Mouse (Mus musculus) midbrain, embryonic 14.5 days (tissue): ENCODE measurements at regions not wholly inside any gene's neighbourhood (a gene's known extent, or its start where the extent isn't known, plus 50 kb on each side); places are given as distances from the start of the nearest gene placed in this dataset.
"Not testable (repeated sequence)": the region's sequence is repeated elsewhere in the genome, so short reads cannot be mapped to it uniquely, and the experiment has no call there.

Source experiments
- ATAC-seq: fragments of 200-750 bp; cut with Nextera tagmentation; 2 replicates; pipeline ENCODE4 v1.8.0; 2017; ENCODE audit warnings: moderate number of reproducible peaks, moderate library complexity; ENCODE audit not compliant: low FRiP score, low TSS enrichment
- DNase-seq: peaks from one replicate; pipeline ENCODE4 v3.0.0-alpha.2; 2015
- H3K27ac ChIP-seq: fragments of 300-500 bp; sonication (generic); replicated peaks from 2 replicates; pipeline ENCODE4 v1.5.1; 2014; ENCODE audit warnings: mild to moderate bottlenecking, low read depth, low read length, moderate library complexity
- H3K27me3 ChIP-seq: fragments of 300-500 bp; sonication (generic); 2 replicates; pipeline ENCODE4 v1.6.1; 2014; ENCODE audit warnings: low read length, control low read depth, mixed read lengths; ENCODE audit not compliant: control insufficient read depth, insufficient read depth
- H3K36me3 ChIP-seq: fragments of 300-500 bp; sonication (generic); 2 replicates; pipeline ENCODE4 v1.6.1; 2014; ENCODE audit warnings: low read length, control low read depth; ENCODE audit not compliant: control insufficient read depth, insufficient read depth
- H3K4me1 ChIP-seq: fragments of 300-500 bp; sonication (generic); 2 replicates; pipeline ENCODE4 v1.6.1; 2014; ENCODE audit warnings: mild to moderate bottlenecking, antibody characterized with exemption, low read length, control low read depth; ENCODE audit not compliant: control insufficient read depth, insufficient read depth
- H3K4me2 ChIP-seq: fragments of 300-500 bp; sonication (generic); 2 replicates; pipeline ENCODE4 v1.6.1; 2014; ENCODE audit warnings: mild to moderate bottlenecking, low read length, moderate library complexity
- H3K4me3 ChIP-seq: fragments of 300-500 bp; sonication (generic); replicated peaks from 2 replicates; pipeline ENCODE4 v1.5.1; 2014; ENCODE audit warnings: low read depth, low read length
- H3K9ac ChIP-seq: fragments of 300-500 bp; sonication (generic); replicated peaks from 2 replicates; pipeline ENCODE4 v1.6.1; 2014; ENCODE audit warnings: mild to moderate bottlenecking, low read length, moderate library complexity
- H3K9me3 ChIP-seq: fragments of 300-500 bp; sonication (generic); 2 replicates; pipeline ENCODE4 v1.6.1; 2016; ENCODE audit warnings: low read length, control low read depth, mixed read lengths; ENCODE audit not compliant: control insufficient read depth
- WGBS: fragments of 180-500 bp; shearing (Covaris S2); extraction: QIAGEN DNeasy Blood & Tissue Kit; methylation state at CpG from one replicate; pipeline ENCODE4 v1.1.7; 2014; 5-methylcytosine and 5-hydroxymethylcytosine counted together

DNA sequence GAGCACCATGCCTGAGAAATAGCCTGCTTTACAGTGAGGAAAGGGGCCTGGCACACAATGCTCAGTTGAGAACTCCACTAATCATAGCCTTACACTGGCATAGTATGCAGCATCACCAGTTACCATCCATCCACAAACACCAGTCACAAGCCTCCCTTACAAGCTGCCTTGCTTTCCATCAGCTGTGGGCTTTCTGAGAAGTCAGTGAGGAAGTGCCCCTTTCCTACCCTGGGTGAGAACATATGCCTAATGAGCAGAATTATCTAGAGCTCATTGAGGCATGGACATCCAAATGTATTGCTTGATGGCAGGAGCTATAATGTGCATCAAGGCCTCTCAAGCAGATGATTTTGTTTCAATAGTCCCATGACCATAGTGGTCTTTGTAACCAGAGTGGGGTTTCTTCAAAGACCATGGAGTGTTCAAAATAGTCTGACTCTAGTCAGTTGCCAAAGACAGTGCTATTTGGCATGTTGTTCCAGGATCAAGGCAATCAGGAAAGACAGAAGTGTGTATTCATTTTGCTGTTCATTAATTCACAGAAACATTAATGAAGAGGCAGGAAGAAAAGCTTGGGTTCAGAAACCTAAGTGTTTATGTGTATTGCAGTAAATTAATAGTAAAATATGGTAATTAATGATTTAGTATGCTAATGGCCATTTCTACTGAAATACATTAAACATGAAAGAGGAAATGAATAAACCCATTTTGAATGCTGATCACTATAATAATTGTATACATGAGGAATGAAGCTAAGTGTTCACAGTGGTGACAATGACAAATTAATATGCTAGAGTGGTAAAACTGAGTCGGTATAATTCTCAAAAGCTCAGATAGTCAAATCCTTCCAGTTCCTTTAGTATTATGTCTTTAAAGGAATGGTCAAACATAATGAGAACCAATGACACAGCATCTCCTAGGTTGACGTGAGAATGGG, 184.2 kb upstream of the Ugt8a start:
- H3K4me3 ChIP-seq = no peak overlapping the region
- 85% methylated on average over 2 of the region's 2 CpGs for WGBS
- no peaks in the 10 kb centered on the region for H3K4me1 ChIP-seq
- H3K36me3 ChIP-seq = no peaks in the 10 kb centered on the region
- H3K4me2 ChIP-seq = no peak overlapping the region
- no peak overlapping the region for H3K9ac ChIP-seq
- ATAC-seq = no peak
- no peak overlapping the region for H3K27ac ChIP-seq
- no peaks in the 10 kb centered on the region for H3K9me3 ChIP-seq
- no peak for DNase-seq
- H3K27me3 ChIP-seq = no peaks in the 10 kb centered on the region

DNA sequence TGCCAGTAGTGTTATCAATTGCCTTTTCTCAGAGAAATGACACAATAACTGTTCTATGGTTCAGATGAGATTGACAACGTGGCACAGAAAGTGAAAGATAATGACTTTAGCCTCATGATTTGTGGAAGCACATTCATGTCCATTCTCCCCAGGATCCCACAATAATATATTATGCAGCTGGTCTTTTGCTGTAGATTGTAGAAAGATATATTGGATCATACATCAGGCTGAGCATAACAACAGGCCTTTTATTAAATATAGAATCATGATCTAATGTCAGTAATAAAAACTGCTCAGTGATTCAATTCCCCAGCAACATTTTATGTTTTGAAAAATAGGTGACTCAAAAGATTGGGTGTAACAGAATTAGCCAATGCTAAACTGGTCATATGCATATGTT, 196.9 kb upstream of the Arsj start:
- ATAC-seq = no peak
- no peaks in the 10 kb centered on the region for H3K36me3 ChIP-seq
- 76% methylated on average over 1 of the region's 1 CpGs for WGBS

DNA sequence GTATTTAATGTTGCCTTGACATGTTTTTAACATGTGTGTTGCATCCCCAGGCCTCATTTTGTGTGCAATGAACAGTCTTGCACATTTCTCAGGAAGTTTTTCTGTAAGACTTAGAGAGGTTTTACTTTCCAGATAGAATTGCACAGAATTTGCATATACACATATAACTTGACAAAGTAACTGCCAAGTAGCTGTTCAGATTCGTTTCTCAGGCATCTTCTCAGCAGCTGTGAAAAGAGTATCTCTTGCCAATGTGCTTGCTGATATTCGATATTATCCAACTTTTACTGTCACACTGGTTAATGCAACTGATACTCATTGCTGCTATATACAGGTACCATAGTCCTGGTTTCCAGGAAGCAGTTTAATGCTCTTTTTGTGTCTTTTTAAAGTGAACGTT, 154.5 kb upstream of the Arsj start:
- Histone ChIP-seq H3K4me3 (no peak overlapping the region), H3K9me3 (no peaks in the 10 kb centered on the region), H3K27me3 (no peaks in the 10 kb centered on the region), H3K4me1 (no peaks in the 10 kb centered on the region), H3K9ac (no peak overlapping the region), H3K27ac (no peak overlapping the region), H3K4me2 (no peak overlapping the region), H3K36me3 (no peaks in the 10 kb centered on the region)
- 81% methylated on average over 3 of the region's 3 CpGs for WGBS
- no peak for DNase-seq
- ATAC-seq = no peak

More for the DNA sequence above, 196.9 kb upstream of the Arsj start:
- no peaks in the 10 kb centered on the region for H3K4me1 ChIP-seq
- DNase-seq = no peak
- no peak overlapping the region for H3K4me2 ChIP-seq
- H3K4me3 ChIP-seq = no peak overlapping the region
- no peak overlapping the region for H3K9ac ChIP-seq
- H3K9me3 ChIP-seq = no peaks in the 10 kb centered on the region
- no peak overlapping the region for H3K27ac ChIP-seq
- H3K27me3 ChIP-seq = no peaks in the 10 kb centered on the region

DNA sequence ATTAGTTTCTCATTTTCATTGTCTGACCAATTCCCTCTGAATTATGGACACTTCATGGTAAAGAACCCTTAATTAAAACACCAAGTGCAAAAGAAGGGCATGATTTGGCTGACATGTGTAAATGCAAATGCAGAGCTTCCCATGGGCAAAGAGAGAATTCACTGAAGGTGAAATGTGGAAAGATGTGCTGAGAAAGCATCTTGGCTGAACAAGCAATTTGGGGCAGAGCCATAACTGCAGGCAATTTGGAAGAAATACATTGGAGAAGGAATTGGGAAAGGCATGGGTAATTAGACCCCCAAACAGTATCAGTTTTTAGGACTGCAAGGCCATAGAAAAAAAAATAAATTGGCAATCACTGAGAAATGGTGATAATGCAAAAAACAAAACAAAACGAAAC, 153.3 kb upstream of the Arsj start:
- ATAC-seq (no peak), DNase-seq (peak; percentile 30)
- no peak overlapping the region for H3K4me3 ChIP-seq
- H3K27me3 ChIP-seq = no peaks in the 10 kb centered on the region
- H3K9me3 ChIP-seq = no peaks in the 10 kb centered on the region
- no peak overlapping the region for H3K4me2 ChIP-seq
- no peak overlapping the region for H3K27ac ChIP-seq
- no peaks in the 10 kb centered on the region for H3K4me1 ChIP-seq
- H3K36me3 ChIP-seq = no peaks in the 10 kb centered on the region
- WGBS = 69% methylated on average over 1 of the region's 1 CpGs
- H3K9ac ChIP-seq = no peak overlapping the region

DNA sequence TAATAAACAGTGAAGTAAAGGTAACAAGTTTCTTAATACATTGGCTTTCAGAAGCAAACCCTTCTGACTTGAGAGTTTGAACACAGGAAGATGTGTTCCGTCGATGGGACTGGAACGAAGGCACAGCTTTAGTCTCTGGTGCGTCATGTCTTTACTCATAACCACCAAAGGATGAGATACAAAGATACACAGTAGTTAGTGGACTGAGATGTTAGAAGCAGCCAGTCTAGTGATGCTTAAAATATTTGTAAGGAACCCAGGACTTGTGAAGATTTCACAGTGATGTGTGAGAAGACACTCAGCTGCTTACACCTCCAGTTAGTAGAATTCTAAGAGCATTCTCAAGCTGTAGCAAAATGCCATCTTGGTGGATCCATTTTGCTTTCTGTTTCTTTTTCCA, 135.9 kb upstream of the Arsj start:
- no peak for ATAC-seq
- Histone ChIP-seq H3K27ac (no peak overlapping the region), H3K9ac (no peak overlapping the region), H3K4me2 (no peak overlapping the region), H3K4me3 (no peak overlapping the region), H3K9me3 (no peaks in the 10 kb centered on the region), H3K36me3 (no peaks in the 10 kb centered on the region), H3K4me1 (no peaks in the 10 kb centered on the region), H3K27me3 (no peaks in the 10 kb centered on the region)
- 97% methylated on average over 4 of the region's 4 CpGs for WGBS
- DNase-seq = no peak

DNA sequence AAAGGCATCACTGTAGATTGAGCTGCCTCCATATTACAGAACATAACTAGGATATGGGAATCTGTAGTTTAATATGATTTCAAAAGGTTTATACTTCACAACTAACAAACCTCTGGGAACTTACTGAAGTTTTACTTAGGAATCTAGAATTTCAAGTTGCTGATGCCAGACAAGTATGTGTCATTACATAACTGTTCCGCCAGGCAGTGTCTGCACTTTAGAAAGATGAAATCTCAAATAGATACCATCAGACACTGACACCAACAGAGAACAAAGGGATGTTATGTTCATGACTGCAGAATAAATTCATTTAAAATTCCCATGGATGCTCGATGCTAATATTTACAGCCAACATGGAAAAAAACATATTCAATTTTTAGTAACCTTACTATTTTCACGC, 117.7 kb upstream of the Arsj start:
- H3K27me3 ChIP-seq = no peaks in the 10 kb centered on the region
- no peaks in the 10 kb centered on the region for H3K9me3 ChIP-seq
- 90% methylated on average over 3 of the region's 3 CpGs for WGBS
- H3K36me3 ChIP-seq = no peaks in the 10 kb centered on the region
- no peaks in the 10 kb centered on the region for H3K4me1 ChIP-seq
- no peak overlapping the region for H3K4me3 ChIP-seq
- no peak for ATAC-seq
- H3K27ac ChIP-seq = no peak overlapping the region
- H3K9ac ChIP-seq = no peak overlapping the region
- no peak overlapping the region for H3K4me2 ChIP-seq
- DNase-seq = no peak

DNA sequence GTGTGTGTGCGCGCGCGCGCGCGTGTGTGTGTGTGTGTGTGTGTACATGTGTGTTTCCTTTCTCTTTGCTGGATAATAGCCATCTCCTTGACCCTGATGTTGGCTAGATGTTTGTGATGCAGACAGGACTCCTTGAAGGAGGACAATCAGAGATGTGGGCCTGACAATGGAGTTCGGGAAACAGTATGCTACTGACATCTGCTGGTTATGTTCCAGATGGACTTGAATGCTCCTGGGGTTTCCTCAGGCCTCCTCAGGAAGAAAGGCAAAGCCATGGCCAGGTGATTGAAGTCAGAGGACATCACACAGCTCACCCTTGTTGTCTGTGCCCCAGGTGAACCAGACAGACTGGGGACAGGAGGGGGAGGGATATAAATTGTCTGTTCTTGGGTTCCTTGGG, 102.2 kb upstream of the Arsj start:
- Histone ChIP-seq H3K9ac (no peak overlapping the region), H3K4me1 (no peaks in the 10 kb centered on the region), H3K4me2 (no peak overlapping the region), H3K9me3 (no peaks in the 10 kb centered on the region), H3K36me3 (no peaks in the 10 kb centered on the region), H3K4me3 (no peak overlapping the region), H3K27ac (no peak overlapping the region), H3K27me3 (no peaks in the 10 kb centered on the region)
- 80% methylated on average over 8 of the region's 8 CpGs for WGBS
- DNase-seq = no peak
- ATAC-seq = no peak

DNA sequence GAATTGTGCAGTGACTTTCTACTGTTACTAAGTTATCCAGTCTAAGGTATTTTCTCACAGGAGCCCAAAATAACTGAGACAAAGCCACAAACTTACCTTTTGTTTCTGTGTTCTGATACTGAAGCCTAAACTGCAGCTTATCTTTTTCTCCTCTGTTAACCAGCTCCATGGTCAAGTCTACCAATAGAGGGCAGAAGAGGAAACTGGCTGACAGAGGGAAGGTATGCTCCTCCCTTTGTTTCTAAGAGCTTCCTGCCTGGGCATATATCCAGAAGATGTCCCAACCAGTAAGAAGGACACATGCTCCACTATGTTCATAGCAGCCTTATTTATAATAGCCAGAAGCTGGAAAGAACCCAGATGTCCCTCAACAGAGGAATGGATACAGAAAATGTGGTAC, 91.5 kb upstream of the Arsj start:
- H3K4me2 ChIP-seq, H3K36me3 ChIP-seq, H3K27ac ChIP-seq: not testable (repeated sequence)

DNA sequence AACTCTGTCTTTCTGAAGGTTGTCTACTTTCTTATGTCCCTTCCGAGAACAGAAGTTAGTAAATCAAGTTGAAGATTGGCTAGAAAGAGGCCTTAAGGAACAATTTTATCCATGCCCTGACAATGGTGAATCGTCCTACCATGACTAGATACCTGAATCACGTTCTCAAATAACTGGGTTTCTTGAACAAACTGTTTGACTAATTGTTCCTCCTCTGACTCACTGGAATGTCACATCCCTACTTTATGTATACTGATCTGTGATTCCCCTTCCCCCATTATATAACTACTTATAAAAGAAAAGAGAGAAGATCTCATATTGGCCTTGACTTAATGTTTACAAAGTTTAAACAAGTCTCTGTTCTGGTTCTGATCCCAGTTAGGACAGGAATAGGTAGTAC, 89.9 kb upstream of the Arsj start:
- no peak for DNase-seq
- Histone ChIP-seq H3K4me2 (no peak overlapping the region), H3K9ac (no peak overlapping the region), H3K4me3 (no peak overlapping the region), H3K36me3 (no peaks in the 10 kb centered on the region), H3K27ac (no peak overlapping the region), H3K9me3 (no peaks in the 10 kb centered on the region), H3K4me1 (no peaks in the 10 kb centered on the region), H3K27me3 (no peaks in the 10 kb centered on the region)
- 89% methylated on average over 3 of the region's 3 CpGs for WGBS
- no peak for ATAC-seq

More for the DNA sequence above, 91.5 kb upstream of the Arsj start:
- not testable (repeated sequence) for ATAC-seq, H3K4me1 ChIP-seq, H3K9ac ChIP-seq, H3K27me3 ChIP-seq, DNase-seq, H3K9me3 ChIP-seq, H3K4me3 ChIP-seq
